Mouse (Mus musculus): Measurements from ENCODE around the gene Raph1.
"Not testable (repeated sequence)": the region's sequence is repeated elsewhere in the genome, so short reads cannot be mapped to it uniquely, and the experiment has no call there.

Raph1 gene

GRCm38 (mm10) chr1:60441438-60441837 lies 125.5 kb downstream of the Raph1 start:
- DNase-seq (ENCODE audit: low read depth in 2 of 2, low spot score in 2 of 2): not testable (repeated sequence)

- DNase-seq (ENCODE audit: low read depth in 2 of 2, low spot score in 2 of 2): no peak
Observed at GRCm38 (mm10) chr1:60432497-60432896, 134.4 kb downstream of the Raph1 start.
